In genomic region chr7:141693591-141694273, GRCm38 (mm10) we compare ENCODE assay signal across 8 mouse cellular contexts. TPM values are rescaled to one million over a fixed set of nuclear protein-coding genes. Genes with fewer than 3 reads are reported as not detected.
DNase-seq lines count a peak whose midpoint lies in the region; ATAC-seq lines count a peak whose summit lies in the region.

No protein-coding gene starts in this region.

- no peaks in the 10 kb centered on the region for H3K27me3 ChIP-seq in midbrain, embryonic 14.5 days (ENCODE audit: control insufficient read depth, insufficient read depth, low read length)

- no peaks in the 10 kb centered on the region for H3K4me1 ChIP-seq in midbrain, embryonic 14.5 days (ENCODE audit: control insufficient read depth, insufficient read depth, low read length)

- no peaks in the 10 kb centered on the region for H3K9me3 ChIP-seq in midbrain, embryonic 14.5 days (ENCODE audit: control insufficient read depth, low read length)

- no peak overlapping the region for H3K27ac ChIP-seq in midbrain, embryonic 14.5 days (replicated peaks; ENCODE audit: low read depth, low read length)

- H3K4me3 ChIP-seq in midbrain, embryonic 14.5 days (replicated peaks; ENCODE audit: low read depth, low read length), result 0 out of 2 replicates have a peak overlapping the region, but pooled peaks have one; percentile 1

- no peak overlapping the region for H3K9ac ChIP-seq in midbrain, embryonic 14.5 days (replicated peaks; ENCODE audit: low read length)

- H3K36me3 ChIP-seq in midbrain, embryonic 14.5 days (ENCODE audit: control insufficient read depth, insufficient read depth, low read length), result no peaks in the 10 kb centered on the region

- 56% methylated on average over 30 of the region's 30 CpGs for WGBS in midbrain, embryonic 14.5 days

- ATAC-seq in midbrain, embryonic 14.5 days (ENCODE audit: low FRiP score, low TSS enrichment), result no peak

- DNase-seq in adrenal gland, postnatal 14 days, result peak; percentile 51
- DNase-seq in adrenal gland, adult 18-20 months (ENCODE audit: low spot score in 2 of 2), result no peak
- DNase-seq in R1 (ENCODE audit: low read depth, low spot score), result peak; percentile 26
- DNase-seq in heart, postnatal 4 days, result peak; percentile 31
- DNase-seq in kidney, postnatal 4 days, result peak; percentile 53 to 70
- DNase-seq in midbrain, embryonic 14.5 days, result peak; percentile 37
- DNase-seq in right cerebral cortex, postnatal 4 days, result no peak
- no peak for DNase-seq in left cerebral cortex, adult 8-10 months (ENCODE audit: low spot score in 2 of 2)

- H3K4me2 ChIP-seq in midbrain, embryonic 14.5 days (ENCODE audit: low read length), result peak overlapping the region; percentile 38

RNA-seq across cellular contexts. Expression of gene Muc2, which starts 3.6 kb away (rescaled TPM):
- total RNA-seq in adrenal gland, postnatal 14 days (2021), result 0.78 and 4.3 TPM in 2 replicates
- 1 to 10 TPM in 1 of 2 experiments, under 1 TPM in 1; 0.50 to 2.7 TPM for total RNA-seq in adrenal gland, adult 18-20 months (2021)
- total RNA-seq in heart, postnatal 4 days (2021), result under 1 TPM in 1 of 2 experiments, not detected in 1; 0.74 TPM
- 0.18 and 0.46 TPM in 2 replicates for polyA plus RNA-seq in midbrain, embryonic 14.5 days (2014; fragmentation: Nextera tagmentation; extraction: Ambion mirVana)
- total RNA-seq in left cerebral cortex, adult 8-10 months (2022), result 1 to 10 TPM in 1 of 4 experiments, under 1 TPM in 3; 0.28 to 1.2 (median 0.50) TPM

RNA-seq across cellular contexts. Expression of gene Muc6, which starts 38.6 kb away (rescaled TPM):
- total RNA-seq in adrenal gland, postnatal 14 days (2021), result not detected in 2 replicates
- not detected for total RNA-seq in adrenal gland, adult 18-20 months (2021)
- total RNA-seq in heart, postnatal 4 days (2021), result not detected
- 0.15 and 0.29 TPM in 2 replicates for polyA plus RNA-seq in midbrain, embryonic 14.5 days (2014; fragmentation: Nextera tagmentation; extraction: Ambion mirVana)
- total RNA-seq in left cerebral cortex, adult 8-10 months (2022), result not detected

Comparison
In these comparisons a context has a peak if more than half of its experiments do, and no peak if none do; other contexts are left out.
1. DNase-seq: peak in adrenal gland, postnatal 14 days (single experiment), R1 (single experiment), heart, postnatal 4 days (single experiment), kidney, postnatal 4 days (2 of 2) and midbrain, embryonic 14.5 days (single experiment); none in adrenal gland, adult 18-20 months (0 of 2), right cerebral cortex, postnatal 4 days (single experiment) and left cerebral cortex, adult 8-10 months (0 of 2).